Mouse (Mus musculus): ENCODE results near the gene Olfr223.
"Not testable (repeated sequence)": the region's sequence is repeated elsewhere in the genome, so short reads cannot be mapped to it uniquely, and the experiment has no call there.

Gene Olfr223

DNA sequence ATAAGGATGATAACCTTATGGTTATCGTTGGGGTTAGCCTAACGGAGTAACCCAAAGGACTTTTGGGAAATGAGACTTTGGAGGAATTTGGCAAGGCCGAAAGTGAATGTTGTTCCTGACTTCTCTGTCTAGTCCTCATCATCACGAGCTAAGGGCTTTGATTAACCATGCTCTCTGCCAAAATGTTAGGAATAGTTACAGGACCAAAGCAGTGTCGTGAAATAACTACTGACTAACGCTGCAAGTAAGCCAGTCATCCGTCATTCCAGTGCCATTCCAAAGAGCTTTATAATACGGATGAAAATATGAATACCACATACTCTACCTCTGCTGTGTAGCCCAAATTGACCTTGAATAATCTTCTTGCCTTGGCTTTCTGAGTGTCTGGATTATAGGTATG lies 3.9 kb upstream of the Olfr223 start:
- no peak for DNase-seq (ENCODE audit: low read depth, low spot score)

DNA sequence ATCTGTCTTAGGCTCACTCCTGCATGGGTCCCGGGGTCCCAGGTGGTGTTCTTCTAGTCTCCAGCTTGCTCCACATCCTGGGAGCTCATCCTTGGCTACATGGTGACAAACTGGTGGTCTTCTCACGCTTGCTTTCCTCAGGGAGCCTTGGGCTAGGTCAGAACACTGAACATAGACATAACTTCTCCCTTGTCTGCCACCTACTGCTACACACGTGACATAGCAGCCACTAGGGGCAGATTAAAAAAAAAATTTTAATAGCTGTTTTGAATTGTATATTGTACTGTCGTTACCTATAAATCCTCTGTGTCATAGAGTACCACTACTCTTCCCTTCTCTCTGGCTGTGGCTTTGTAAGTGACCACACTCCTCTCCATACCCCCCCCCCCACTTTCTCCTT lies 3.0 kb upstream of the Olfr223 start:
- no peak for DNase-seq (ENCODE audit: low read depth, low spot score)

DNA sequence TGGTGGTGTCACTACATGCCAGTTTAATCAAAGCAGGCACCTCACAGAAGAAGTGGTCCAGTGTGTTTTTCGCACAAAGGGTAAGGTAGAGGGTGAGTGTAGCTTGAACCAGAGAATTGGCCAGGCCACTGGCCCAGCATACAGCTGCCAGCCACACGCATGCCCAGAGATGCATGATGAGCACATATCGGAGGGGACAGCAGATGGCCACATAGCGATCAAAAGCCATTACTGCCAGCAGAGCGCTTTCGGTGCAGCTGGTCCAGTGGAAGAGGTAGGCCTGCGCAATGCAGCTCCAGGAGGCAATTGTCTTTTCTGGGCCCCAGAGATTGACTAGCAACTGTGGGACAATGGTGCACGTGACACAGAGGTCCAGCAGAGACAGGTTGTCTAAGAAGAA lies 3.6 kb downstream of the Olfr223 start:
- DNase-seq (ENCODE audit: low read depth, low spot score) = no peak

DNA sequence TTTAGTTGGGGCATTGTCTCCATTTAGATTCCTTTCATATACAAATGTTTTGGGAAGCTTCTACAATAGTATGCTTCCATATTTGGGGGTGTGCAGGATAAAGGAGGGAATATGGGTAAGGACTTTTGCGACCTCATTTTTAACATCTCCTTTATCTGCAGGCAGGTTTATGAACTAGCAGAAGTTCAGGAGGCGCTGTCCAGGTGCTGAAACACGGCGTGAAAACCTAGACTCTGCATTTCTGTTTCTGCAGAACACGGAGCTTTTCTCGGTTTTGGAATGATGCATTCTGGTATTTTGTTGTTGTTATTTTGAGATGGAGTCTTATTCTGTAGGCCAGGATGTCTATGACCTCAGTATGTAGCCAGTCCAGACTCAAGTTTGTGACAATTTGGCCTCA lies 8.6 kb downstream of the Olfr223 start:
- peak; percentile 35 for DNase-seq (ENCODE audit: low read depth, low spot score)

DNA sequence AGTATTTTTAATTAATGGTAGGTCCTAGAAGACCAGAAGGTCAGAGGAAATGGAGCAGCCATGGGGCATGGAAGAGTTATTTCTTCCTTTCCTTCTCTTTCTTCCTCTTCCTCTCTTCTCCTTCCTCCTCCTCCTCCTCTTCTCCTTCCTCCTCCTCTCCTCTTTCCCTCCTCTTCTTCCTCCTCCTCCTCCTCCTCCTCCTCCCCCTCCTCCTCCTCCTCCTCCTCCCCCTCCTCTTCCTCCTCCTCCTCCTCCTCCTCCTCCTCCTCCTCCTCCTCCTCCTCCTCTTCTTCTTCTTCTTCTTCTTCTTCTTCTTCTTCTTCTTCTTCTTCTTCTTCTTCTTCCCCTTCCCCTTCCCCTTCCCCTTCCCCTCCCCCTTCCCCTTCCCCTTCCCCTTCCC lies 17.0 kb downstream of the Olfr223 start, which contains the start of gene Olfr222:
Gene Olfr222, minus strand, starts transcription at position 101 of the 400 bp plus-strand sequence.
- DNase-seq (ENCODE audit: low read depth, low spot score) = not testable (repeated sequence)

DNA sequence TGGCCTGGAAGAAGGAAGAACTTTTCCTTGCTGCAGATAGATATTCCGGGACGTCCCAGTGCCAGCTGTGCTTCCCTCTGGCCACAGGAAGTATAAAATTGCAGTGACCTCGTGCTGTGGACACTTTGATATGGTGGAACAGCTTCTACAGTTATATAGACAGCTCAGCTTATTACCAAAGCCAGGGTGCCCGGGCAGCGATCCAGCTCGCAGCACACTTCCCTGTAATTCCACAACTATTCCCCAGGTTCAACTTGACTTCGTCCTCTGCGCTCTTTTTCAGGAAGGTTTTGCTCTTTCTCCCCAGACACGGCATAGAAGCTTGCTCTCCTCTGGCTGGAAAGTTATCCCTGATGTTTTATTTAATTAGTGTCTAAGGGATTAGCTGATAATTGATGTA lies 17.4 kb downstream of the Olfr223 start:
- no peak for DNase-seq (ENCODE audit: low read depth, low spot score)

DNA sequence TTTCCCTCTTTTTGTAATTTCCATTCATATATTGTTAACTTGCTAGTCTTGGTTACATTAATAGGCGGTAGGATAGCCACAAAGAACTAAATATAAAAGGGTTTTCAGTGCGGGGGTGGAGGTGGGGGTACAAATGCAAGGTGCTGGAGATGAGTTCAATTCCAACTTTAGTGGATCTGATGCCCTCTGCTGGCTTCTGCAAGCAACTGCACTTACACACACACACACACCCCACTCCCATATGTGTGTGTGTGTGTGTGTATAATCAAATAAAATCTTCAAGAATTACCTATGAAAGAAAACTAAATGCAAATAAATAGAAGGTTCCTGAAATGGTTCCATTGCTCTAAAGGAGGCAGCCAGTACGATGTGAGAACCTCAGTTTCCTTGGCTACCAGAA lies 23.8 kb downstream of the Olfr223 start:
- DNase-seq (ENCODE audit: low read depth, low spot score) = peak; percentile 50

DNA sequence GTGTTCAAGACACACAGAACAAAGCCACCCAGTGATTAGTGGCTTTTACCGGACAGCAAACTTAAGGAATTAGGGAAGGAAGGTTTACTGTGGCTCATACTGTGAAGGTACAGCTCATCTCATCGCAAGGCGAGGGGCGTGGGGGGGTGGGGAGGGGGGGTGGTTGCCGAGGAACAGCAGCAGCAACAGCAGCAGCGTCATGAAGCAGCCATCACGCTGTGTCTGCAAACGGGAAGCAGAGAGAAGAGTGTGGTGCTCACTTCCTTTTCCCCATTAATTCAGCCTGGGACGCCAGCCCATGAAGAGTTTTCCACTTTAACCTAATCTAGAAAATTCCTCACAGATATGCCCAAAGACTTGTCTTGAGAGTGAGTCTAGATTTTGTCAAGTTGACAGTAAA lies 30.3 kb downstream of the Olfr223 start:
- no peak for DNase-seq (ENCODE audit: low read depth, low spot score)

DNA sequence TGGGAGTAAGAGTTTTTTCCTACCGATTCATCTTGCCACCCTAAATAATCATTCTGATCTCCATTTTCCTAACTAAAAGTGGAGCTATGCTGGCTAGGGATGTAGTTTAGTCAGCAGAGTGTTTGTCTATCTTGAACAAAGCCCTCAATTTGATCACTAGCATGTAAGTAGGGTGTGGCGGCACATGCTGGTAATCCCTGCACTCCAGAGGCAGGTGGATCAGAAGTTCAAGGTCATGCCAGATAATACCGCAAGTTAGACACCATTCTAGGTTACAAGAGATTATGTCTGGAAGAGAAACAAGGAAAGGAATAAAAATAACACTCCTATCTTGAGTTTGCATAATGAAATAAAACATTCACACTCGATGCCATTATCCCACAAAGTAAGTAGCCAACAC lies 30.8 kb downstream of the Olfr223 start:
- peak; percentile 69 for DNase-seq (ENCODE audit: low read depth, low spot score)

DNA sequence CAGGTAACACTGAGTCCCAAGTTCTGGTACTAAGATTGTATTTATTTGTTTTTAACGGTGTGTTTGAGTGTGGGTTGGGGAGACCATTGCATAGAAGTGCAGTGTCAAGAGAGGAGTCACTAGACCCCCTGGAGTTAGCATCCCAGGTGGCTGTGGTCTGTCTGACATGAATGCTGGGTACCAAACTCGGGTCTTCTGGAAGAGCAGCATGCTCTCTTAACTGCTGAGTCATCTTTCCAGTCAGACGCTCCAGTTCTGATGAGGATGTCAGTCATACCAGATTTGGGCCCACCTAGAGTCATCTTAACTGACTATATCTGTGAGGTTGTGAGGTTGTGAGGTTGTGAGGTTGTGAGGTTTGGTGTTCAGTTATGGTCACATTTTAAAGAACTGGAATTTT lies 32.2 kb downstream of the Olfr223 start:
- DNase-seq (ENCODE audit: low read depth, low spot score) = no peak

DNA sequence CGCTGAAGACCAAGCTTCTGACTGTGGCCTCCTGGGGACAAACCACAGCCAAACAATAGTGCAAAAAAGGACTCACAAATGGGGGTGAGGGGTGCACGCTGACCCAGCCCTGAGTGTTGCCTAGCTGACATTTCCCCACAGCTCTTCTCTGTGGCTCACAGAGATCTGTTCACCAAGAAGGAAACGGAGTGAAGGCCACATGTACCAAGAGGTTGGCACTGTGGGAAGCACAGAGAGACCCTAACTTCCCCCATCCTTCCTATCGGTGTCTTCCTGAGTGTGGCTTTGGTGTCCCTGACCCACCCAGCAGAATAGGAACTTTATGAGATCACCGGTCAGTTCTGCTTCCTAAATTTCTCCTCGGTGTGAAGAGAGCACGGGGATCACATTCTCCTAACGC lies 38.6 kb downstream of the Olfr223 start:
- DNase-seq (ENCODE audit: low read depth, low spot score) = no peak

DNA sequence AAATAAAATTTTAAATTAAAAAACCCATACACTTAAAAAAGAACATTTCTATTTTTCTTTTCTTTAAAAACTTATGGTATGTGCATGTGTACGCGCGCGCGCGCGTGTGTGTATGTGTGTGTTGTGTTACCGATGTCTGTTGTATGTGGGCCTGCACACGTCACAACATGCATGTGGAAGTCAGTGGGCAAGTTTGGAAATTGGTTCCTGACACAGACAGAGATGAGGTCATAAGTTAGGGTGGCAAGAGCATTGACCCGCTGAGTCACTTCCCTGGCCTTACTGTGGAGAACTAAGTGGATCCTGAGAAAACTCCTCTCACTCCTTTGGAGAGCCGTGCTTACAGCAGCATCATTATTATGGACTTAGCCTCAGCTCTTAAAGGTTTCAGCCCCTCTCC lies 39.0 kb downstream of the Olfr223 start:
- DNase-seq (ENCODE audit: low read depth, low spot score) = no peak

DNA sequence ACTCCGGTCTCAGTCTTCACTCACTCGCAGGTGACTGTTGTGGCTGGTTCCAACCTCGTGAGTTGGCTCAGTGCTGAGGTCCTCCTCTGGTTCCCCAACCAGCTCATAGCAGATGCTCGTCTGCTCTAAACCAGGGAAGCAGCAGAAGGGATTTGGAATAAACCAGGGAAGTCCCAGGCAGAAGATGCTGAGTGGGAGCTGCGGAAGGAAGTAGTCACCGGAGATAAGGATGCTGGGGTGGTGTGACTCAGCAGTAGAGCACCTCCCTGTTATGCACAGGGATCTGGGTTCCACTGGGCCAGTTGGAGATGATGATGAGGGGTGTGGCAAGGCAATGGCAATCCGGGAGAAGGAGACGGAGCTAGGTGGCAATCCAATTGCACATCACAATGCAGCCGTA lies 49.1 kb downstream of the Olfr223 start:
- DNase-seq (ENCODE audit: low read depth, low spot score) = peak; percentile 51

DNA sequence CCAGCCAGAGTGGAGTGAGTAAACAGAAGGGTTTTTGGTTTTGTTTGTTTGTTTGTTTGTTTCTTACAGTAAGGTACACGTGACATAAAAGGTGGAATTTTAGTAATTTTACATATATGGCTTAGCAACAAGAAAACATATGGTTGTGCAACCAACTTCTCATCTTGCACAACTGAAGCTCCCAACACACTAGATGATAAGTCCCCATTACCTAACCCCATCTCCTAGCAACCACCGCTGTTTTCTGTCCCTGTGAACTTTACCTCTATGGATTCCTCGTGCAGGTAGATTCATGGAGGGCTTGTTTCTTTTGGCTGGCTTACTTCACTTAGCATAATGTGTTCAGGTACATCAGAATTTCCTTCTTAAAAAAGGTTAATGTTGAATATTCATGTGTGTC lies 49.7 kb downstream of the Olfr223 start:
- DNase-seq (ENCODE audit: low read depth, low spot score) = no peak

DNA sequence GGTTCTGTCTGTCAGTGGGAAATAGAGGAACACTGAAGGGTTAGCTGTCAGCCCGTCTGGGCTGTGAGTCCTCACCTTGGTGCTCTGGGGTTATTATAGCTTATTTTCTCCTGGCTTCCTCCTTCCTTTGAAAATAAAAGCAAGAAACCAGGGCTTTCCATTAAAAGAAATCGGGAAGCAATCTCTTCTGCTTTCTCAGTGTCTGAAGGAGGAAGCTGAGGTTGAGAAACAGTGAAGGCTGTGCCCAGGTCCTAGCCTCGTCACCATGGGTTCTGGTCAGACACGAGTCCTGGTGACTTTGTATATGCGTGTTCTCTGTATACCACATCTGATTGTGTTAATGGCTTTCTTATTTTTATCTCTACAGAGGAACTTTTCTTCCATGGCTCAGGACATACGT lies 50.6 kb downstream of the Olfr223 start:
- DNase-seq (ENCODE audit: low read depth, low spot score) = no peak

DNA sequence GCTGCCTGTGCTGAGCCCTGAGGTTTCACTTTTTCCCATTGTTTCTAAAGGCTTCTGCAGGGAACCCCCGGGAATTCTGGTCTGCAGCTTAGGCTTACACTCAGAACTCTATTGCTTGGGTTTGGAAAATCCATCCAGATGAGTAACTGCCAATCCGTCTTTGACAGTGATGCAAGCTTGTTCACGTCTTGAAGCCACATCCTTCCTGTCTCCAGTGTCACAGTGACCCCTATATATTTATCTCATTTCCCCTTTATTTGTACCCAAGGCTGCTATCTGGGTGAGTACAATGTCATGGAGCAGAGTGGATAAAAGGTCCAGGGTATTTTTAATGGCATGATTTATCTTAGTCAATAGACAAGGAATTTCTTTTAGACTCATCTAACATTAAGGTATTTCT lies 51.8 kb downstream of the Olfr223 start, which contains the start of gene Nlrp3:
Gene Nlrp3, plus strand, starts transcription at position 245 of the 400 bp plus-strand sequence.
- no peak for DNase-seq (ENCODE audit: low read depth, low spot score)

DNA sequence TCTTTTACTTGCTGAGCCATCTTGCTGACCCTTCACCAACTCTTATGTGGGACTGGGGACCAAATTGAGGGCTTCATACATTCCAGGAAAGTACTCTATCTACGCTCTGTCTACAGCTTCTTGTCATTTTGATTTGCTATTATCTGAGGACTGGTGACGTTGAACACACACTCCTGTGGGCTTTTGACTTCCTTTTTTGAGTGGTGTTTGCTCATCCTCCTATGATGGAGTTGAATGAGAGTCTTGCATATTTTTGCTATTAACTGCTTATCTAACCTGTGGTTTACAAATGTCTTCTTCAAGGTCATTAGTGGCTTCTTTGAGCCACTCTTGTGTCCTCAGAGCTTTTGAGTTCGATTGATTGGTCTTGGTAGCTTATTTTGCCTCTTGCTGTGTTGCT lies 53.0 kb downstream of the Olfr223 start:
- DNase-seq (ENCODE audit: low read depth, low spot score) = no peak
